Mouse (Mus musculus): ENCODE measurements at regions not wholly inside any gene's neighbourhood (a gene's known extent, or its start where the extent isn't known, plus 50 kb on each side); places are given as distances from the start of the nearest gene placed in this dataset.

GRCm38 (mm10) chr2:124953015-124953414 is 114.9 kb upstream of the Slc24a5 start:
- peaks cover 2% of the 10 kb centered on the region in 2 experiments; a peak in 3 of 4 replicates for H3K4me1 ChIP-seq (ENCODE audit: control insufficient read depth in 2 of 2, insufficient read depth in 2 of 2, low read length in 2 of 2, poor library complexity in 1 of 2)
- no peaks in the 10 kb centered on the region for H3K9me3 ChIP-seq (ENCODE audit: control insufficient read depth, insufficient read depth, low read depth, low read length)
- in situ Hi-C loops (cut with MboI; ENCODE audit: low sequenced_read_pairs in 2 of 2, unreplicated experiment in 2 of 2), result no loop called here
- TF ChIP-seq ZNF384 (IDR thresholded peaks at IDR 0.05; ENCODE audit: low read depth, low read length) (no peak), CHD2 (IDR thresholded peaks at IDR 0.05; ENCODE audit: low read depth, low read length) (no peak), ZC3H11A (IDR thresholded peaks at IDR 0.05; ENCODE audit: borderline replicate concordance, low read depth, low read length) (no peak), HCFC1 (IDR thresholded peaks at IDR 0.05; ENCODE audit: borderline replicate concordance, insufficient read depth, low read length) (no peak), MAFK (IDR thresholded peaks at IDR 0.05; ENCODE audit: insufficient read depth, low read depth, low read length) (no peak)
- H3K27ac ChIP-seq (ENCODE audit: insufficient read depth, low read depth, low read length, poor library complexity, severe bottlenecking), result no peak overlapping the region
- no peak for DNase-seq (ENCODE audit: low read depth, low spot score)
- no peak overlapping the region for H3K4me3 ChIP-seq (ENCODE audit: insufficient read depth in 1 of 2, low read depth in 1 of 2, low read length in 2 of 2, poor library complexity in 1 of 2, severe bottlenecking in 1 of 2)
- H3K36me3 ChIP-seq (ENCODE audit: control insufficient read depth, insufficient read depth, low read length, poor library complexity, severe bottlenecking), result no peaks in the 10 kb centered on the region
- no peak overlapping the region for H3K9ac ChIP-seq (ENCODE audit: insufficient read depth, low read depth, low read length, poor library complexity, severe bottlenecking)

GRCm38 (mm10) chr2:124955843-124956242 is 112.1 kb upstream of the Slc24a5 start:
- Histone ChIP-seq H3K9ac (ENCODE audit: insufficient read depth, low read depth, low read length, poor library complexity, severe bottlenecking) (no peak overlapping the region), H3K4me1 (ENCODE audit: control insufficient read depth in 2 of 2, insufficient read depth in 2 of 2, low read length in 2 of 2, poor library complexity in 1 of 2) (peaks cover 2% of the 10 kb centered on the region in 2 experiments; a peak in 3 of 4 replicates), H3K36me3 (ENCODE audit: control insufficient read depth, insufficient read depth, low read length, poor library complexity, severe bottlenecking) (no peaks in the 10 kb centered on the region), H3K9me3 (ENCODE audit: control insufficient read depth, insufficient read depth, low read depth, low read length) (no peaks in the 10 kb centered on the region), H3K27ac (ENCODE audit: insufficient read depth, low read depth, low read length, poor library complexity, severe bottlenecking) (no peak overlapping the region), H3K4me3 (ENCODE audit: insufficient read depth in 1 of 2, low read depth in 1 of 2, low read length in 2 of 2, poor library complexity in 1 of 2, severe bottlenecking in 1 of 2) (no peak overlapping the region)
- no peak for DNase-seq (ENCODE audit: low read depth, low spot score)
- TF ChIP-seq HCFC1 (IDR thresholded peaks at IDR 0.05; ENCODE audit: borderline replicate concordance, insufficient read depth, low read length) (no peak), ZC3H11A (IDR thresholded peaks at IDR 0.05; ENCODE audit: borderline replicate concordance, low read depth, low read length) (no peak), CHD2 (IDR thresholded peaks at IDR 0.05; ENCODE audit: low read depth, low read length) (no peak), ZNF384 (IDR thresholded peaks at IDR 0.05; ENCODE audit: low read depth, low read length) (no peak), MAFK (IDR thresholded peaks at IDR 0.05; ENCODE audit: insufficient read depth, low read depth, low read length) (no peak)
- in situ Hi-C loops (cut with MboI; ENCODE audit: low sequenced_read_pairs in 2 of 2, unreplicated experiment in 2 of 2), result no loop called here

DNA sequence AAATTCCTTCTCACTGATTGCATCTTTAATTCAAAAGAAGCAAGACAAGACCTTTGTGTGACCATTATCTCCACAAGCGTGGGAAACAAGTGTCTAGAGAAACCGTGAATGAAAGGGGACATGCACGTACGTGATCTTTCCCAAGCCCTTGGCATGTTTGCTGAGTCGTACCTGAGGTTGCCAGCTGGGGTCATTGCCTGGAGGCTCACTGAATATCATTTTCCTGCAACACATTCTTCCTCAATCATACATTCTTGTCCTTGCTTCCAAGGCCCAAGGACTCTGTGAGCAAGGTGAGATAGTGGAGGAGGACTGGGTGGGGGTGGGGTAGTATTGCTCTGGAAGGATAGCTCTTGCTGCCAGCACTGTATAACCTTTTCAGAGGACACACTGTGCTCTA is 108.5 kb upstream of the Slc24a5 start:
- H3K27ac ChIP-seq (ENCODE audit: insufficient read depth, low read depth, low read length, poor library complexity, severe bottlenecking), result no peak overlapping the region
- no peak for DNase-seq (ENCODE audit: low read depth, low spot score)
- in situ Hi-C loops (cut with MboI; ENCODE audit: low sequenced_read_pairs in 2 of 2, unreplicated experiment in 2 of 2), result no loop called here
- H3K9ac ChIP-seq (ENCODE audit: insufficient read depth, low read depth, low read length, poor library complexity, severe bottlenecking), result no peak overlapping the region
- no peak overlapping the region for H3K4me3 ChIP-seq (ENCODE audit: insufficient read depth in 1 of 2, low read depth in 1 of 2, low read length in 2 of 2, poor library complexity in 1 of 2, severe bottlenecking in 1 of 2)
- no peaks in the 10 kb centered on the region for H3K36me3 ChIP-seq (ENCODE audit: control insufficient read depth, insufficient read depth, low read length, poor library complexity, severe bottlenecking)
- H3K4me1 ChIP-seq (ENCODE audit: control insufficient read depth in 2 of 2, insufficient read depth in 2 of 2, low read length in 2 of 2, poor library complexity in 1 of 2), result 0 out of 4 replicates have a peak, but pooled peaks cover 0 to 2% of the 10 kb centered on the region in 2 experiments
- TF ChIP-seq CHD2 (IDR thresholded peaks at IDR 0.05; ENCODE audit: low read depth, low read length), result no peak
- TF ChIP-seq ZC3H11A (IDR thresholded peaks at IDR 0.05; ENCODE audit: borderline replicate concordance, low read depth, low read length), result no peak
- TF ChIP-seq MAFK (IDR thresholded peaks at IDR 0.05; ENCODE audit: insufficient read depth, low read depth, low read length), result no peak
- TF ChIP-seq HCFC1 (IDR thresholded peaks at IDR 0.05; ENCODE audit: borderline replicate concordance, insufficient read depth, low read length), result no peak
- no peak for TF ChIP-seq ZNF384 (IDR thresholded peaks at IDR 0.05; ENCODE audit: low read depth, low read length)
- no peaks in the 10 kb centered on the region for H3K9me3 ChIP-seq (ENCODE audit: control insufficient read depth, insufficient read depth, low read depth, low read length)

DNA sequence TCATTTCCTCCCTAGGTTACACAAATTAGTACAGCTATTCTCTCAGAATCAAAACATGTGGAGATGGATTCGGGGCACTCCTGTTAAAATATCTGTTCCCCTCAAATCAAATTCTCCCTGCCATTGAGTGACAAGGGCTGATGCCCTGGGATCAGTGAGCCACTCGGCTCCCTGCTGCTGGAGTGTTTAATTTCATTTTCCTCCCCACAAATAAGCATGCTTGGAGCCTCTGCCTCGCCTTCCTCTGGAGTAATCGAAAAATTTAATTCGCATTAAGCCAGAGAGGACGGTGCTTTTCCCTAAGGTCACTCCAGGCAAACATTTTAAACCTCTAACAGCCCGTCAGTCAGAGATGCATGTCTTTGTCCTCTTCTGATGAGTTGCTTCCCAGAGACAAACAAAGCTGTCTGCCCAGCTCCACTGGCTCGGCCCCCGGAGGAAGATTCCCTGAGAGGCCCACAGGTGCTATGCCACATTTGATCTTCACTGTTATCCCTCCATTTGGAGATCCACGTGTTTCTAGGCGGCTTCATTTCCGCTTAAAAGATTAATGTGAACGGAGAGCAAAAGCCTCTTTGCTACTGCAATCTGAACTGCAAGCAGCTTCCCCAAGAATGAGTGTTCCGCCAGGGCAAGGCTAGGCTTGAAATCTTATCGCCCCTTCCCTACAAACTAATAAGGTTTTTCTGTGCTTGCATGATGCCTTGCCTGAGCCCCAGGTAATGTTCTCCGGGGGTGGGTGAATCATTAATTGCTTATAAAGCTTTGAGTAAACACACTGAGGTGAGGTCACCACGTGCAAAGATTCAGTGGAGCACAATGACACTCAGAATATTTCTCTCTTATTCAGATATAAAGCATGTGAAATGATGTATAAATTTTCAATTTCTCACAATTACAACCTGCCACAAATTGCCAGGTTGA is 95.8 kb upstream of the Slc24a5 start:
- Histone ChIP-seq H3K4me3 (ENCODE audit: insufficient read depth in 1 of 2, low read depth in 1 of 2, low read length in 2 of 2, poor library complexity in 1 of 2, severe bottlenecking in 1 of 2) (no peak overlapping the region), H3K9ac (ENCODE audit: insufficient read depth, low read depth, low read length, poor library complexity, severe bottlenecking) (no peak overlapping the region), H3K9me3 (ENCODE audit: control insufficient read depth, insufficient read depth, low read depth, low read length) (no peaks in the 10 kb centered on the region), H3K27ac (ENCODE audit: insufficient read depth, low read depth, low read length, poor library complexity, severe bottlenecking) (no peak overlapping the region), H3K36me3 (ENCODE audit: control insufficient read depth, insufficient read depth, low read length, poor library complexity, severe bottlenecking) (no peaks in the 10 kb centered on the region), H3K4me1 (ENCODE audit: control insufficient read depth in 2 of 2, insufficient read depth in 2 of 2, low read length in 2 of 2, poor library complexity in 1 of 2) (no peaks in the 10 kb centered on the region)
- in situ Hi-C loops (cut with MboI; ENCODE audit: low sequenced_read_pairs in 2 of 2, unreplicated experiment in 2 of 2), result no loop called here
- no peak for DNase-seq (ENCODE audit: low read depth, low spot score)
- TF ChIP-seq MAFK (IDR thresholded peaks at IDR 0.05; ENCODE audit: insufficient read depth, low read depth, low read length) (no peak), ZC3H11A (IDR thresholded peaks at IDR 0.05; ENCODE audit: borderline replicate concordance, low read depth, low read length) (no peak), ZNF384 (IDR thresholded peaks at IDR 0.05; ENCODE audit: low read depth, low read length) (no peak), HCFC1 (IDR thresholded peaks at IDR 0.05; ENCODE audit: borderline replicate concordance, insufficient read depth, low read length) (no peak), CHD2 (IDR thresholded peaks at IDR 0.05; ENCODE audit: low read depth, low read length) (no peak)

All from ES-E14 (cell line).